Mouse (Mus musculus) embryonic facial prominence, embryonic 14.5 days (tissue): ENCODE results near the gene Tnnc2. TPM values are rescaled to one million over a fixed set of nuclear protein-coding genes. Genes with fewer than 3 reads are reported as not detected.

Source experiments
- ATAC-seq: fragments of 200-750 bp; cut with Nextera tagmentation; 2 replicates; pipeline ENCODE4 v1.8.0; 2017; ENCODE audit warnings: low read depth, moderate number of reproducible peaks, moderate TSS enrichment
- DNase-seq: peaks from one replicate; pipeline ENCODE4 v3.0.0-alpha.2; 2015; ENCODE audit warnings: low spot score
- H3K27ac ChIP-seq: fragments of 300-500 bp; sonication (generic); replicated peaks from 2 replicates; pipeline ENCODE4 v1.5.1; 2014; ENCODE audit warnings: low read depth, mild to moderate bottlenecking, low read length, moderate library complexity
- H3K27me3 ChIP-seq: fragments of 300-500 bp; sonication (generic); replicated peaks from 2 replicates; pipeline ENCODE4 v1.6.1; 2014; ENCODE audit warnings: low read length; ENCODE audit not compliant: control insufficient read depth, insufficient read depth
- H3K36me3 ChIP-seq: fragments of 300-500 bp; sonication (generic); 2 replicates; pipeline ENCODE4 v1.6.1; 2014; ENCODE audit warnings: low read length, mixed read lengths; ENCODE audit not compliant: control insufficient read depth, insufficient read depth
- H3K4me1 ChIP-seq: fragments of 300-500 bp; sonication (generic); 2 replicates; pipeline ENCODE4 v1.6.1; 2014; ENCODE audit warnings: antibody characterized with exemption, low read length; ENCODE audit not compliant: control insufficient read depth, insufficient read depth
- H3K4me2 ChIP-seq: fragments of 300-500 bp; sonication (generic); 2 replicates; pipeline ENCODE4 v1.6.1; 2014; ENCODE audit warnings: low read depth, mild to moderate bottlenecking, low read length, moderate library complexity, mixed read lengths
- H3K4me3 ChIP-seq: fragments of 300-500 bp; sonication (generic); 2 replicates; pipeline ENCODE4 v1.5.1; 2014; ENCODE audit warnings: low read depth, mild to moderate bottlenecking, low read length
- H3K9ac ChIP-seq: fragments of 300-500 bp; sonication (generic); 2 replicates; pipeline ENCODE4 v1.6.1; 2014; ENCODE audit warnings: low read depth, mild to moderate bottlenecking, low read length, moderate library complexity, mixed read lengths
- H3K9me3 ChIP-seq: fragments of 300-500 bp; sonication (generic); 2 replicates; pipeline ENCODE4 v1.6.1; 2016; ENCODE audit warnings: low read length; ENCODE audit not compliant: control insufficient read depth
- whole genome bisulfite sequencing: fragments of 180-500 bp; shearing (Covaris S2); extraction: QIAGEN DNeasy Blood & Tissue Kit; methylation state at CpG from one replicate; pipeline ENCODE4 v1.1.7; 2014; 5-methylcytosine and 5-hydroxymethylcytosine counted together
- polyA plus RNA-seq: library from polyadenylated mRNA; unstranded; fragments of >200 nt; fragmentation: Nextera tagmentation; extraction: Ambion mirVana; gene quantifications from 2 replicates; pipeline ENCODE4 v1.2.1, GENCODE M21; 2014

Tnnc2 gene
- polyA plus RNA-seq, 1 experiment from 2014 or later, result 1,279 TPM

- Histone ChIP-seq H3K4me2 (no peak overlapping the region), H3K4me1 (peaks cover 11% of the 10 kb centered on the region), H3K36me3 (peaks cover 60% of the 10 kb centered on the region), H3K27me3 (no peaks in the 10 kb centered on the region), H3K4me3 (no peak overlapping the region), H3K9ac (no peak overlapping the region), H3K9me3 (no peaks in the 10 kb centered on the region), H3K27ac (no peak overlapping the region)
- 89% methylated on average over 6 of the region's 6 CpGs for WGBS
- DNase-seq (no peak), ATAC-seq (no peak)
These were observed 30.8 kb downstream of the Tnnc2 start for GRCm38 (mm10) chr2:164748991-164749390.

GRCm38 (mm10) chr2:164748191-164748590, 31.6 kb downstream of the Tnnc2 start:
- WGBS, result 81% methylated on average over 4 of the region's 4 CpGs
- no peak overlapping the region for H3K4me2 ChIP-seq
- no peaks in the 10 kb centered on the region for H3K27me3 ChIP-seq
- ATAC-seq, result no peak
- H3K9me3 ChIP-seq, result no peaks in the 10 kb centered on the region
- H3K4me1 ChIP-seq, result peaks cover 11% of the 10 kb centered on the region
- no peak overlapping the region for H3K9ac ChIP-seq
- no peak overlapping the region for H3K27ac ChIP-seq
- peaks cover 52% of the 10 kb centered on the region for H3K36me3 ChIP-seq
- DNase-seq, result no peak
- no peak overlapping the region for H3K4me3 ChIP-seq

- peak overlapping the region; percentile 93 for H3K9ac ChIP-seq
- no peaks in the 10 kb centered on the region for H3K27me3 ChIP-seq
- WGBS, result 47% methylated on average over 8 of the region's 8 CpGs
- DNase-seq (no peak), ATAC-seq (no peak)
- H3K4me1 ChIP-seq, result peaks cover 11% of the 10 kb centered on the region
- H3K27ac ChIP-seq, result no peak overlapping the region
- H3K4me2 ChIP-seq, result peak overlapping the region; percentile 75
- peak overlapping the region; percentile 90 for H3K4me3 ChIP-seq
- peaks cover 39% of the 10 kb centered on the region for H3K36me3 ChIP-seq
- no peaks in the 10 kb centered on the region for H3K9me3 ChIP-seq
These were observed 33.1 kb downstream of the Tnnc2 start for GRCm38 (mm10) chr2:164746693-164747092.

GRCm38 (mm10) chr2:164745843-164746479, 33.8 kb downstream of the Tnnc2 start, which contains the start of the genes Wfdc3 and Dnttip1:
Wfdc3 (minus strand) TSS chr2:164745931.
Dnttip1 (plus strand) TSS chr2:164745983.
- H3K9me3 ChIP-seq, result no peaks in the 10 kb centered on the region
- H3K27me3 ChIP-seq, result no peaks in the 10 kb centered on the region
- H3K9ac ChIP-seq, result peak within 1 kb of the TSS; percentile 93
- WGBS, result 0% methylated on average over 31 of the region's 70 CpGs
- H3K4me3 ChIP-seq, result peak within 1 kb of the TSS; percentile 90
- ATAC-seq (peak; percentile 93), DNase-seq (peak; percentile 94)
- peak within 1 kb of the TSS; percentile 75 for H3K4me2 ChIP-seq
- peaks cover 33% of the 10 kb centered on the region for H3K36me3 ChIP-seq
- peak within 1 kb of the TSS; percentile 74 for H3K27ac ChIP-seq
- H3K4me1 ChIP-seq, result peaks cover 11% of the 10 kb centered on the region

- H3K4me2 ChIP-seq, result peak overlapping the region; percentile 75
- peak overlapping the region; percentile 93 for H3K9ac ChIP-seq
- no peak for DNase-seq
- no peaks in the 10 kb centered on the region for H3K9me3 ChIP-seq
- peaks cover 24% of the 10 kb centered on the region for H3K36me3 ChIP-seq
- H3K4me3 ChIP-seq, result peak overlapping the region; percentile 90
- H3K27me3 ChIP-seq, result no peaks in the 10 kb centered on the region
- no peak overlapping the region for H3K27ac ChIP-seq
- peaks cover 11% of the 10 kb centered on the region for H3K4me1 ChIP-seq
- no peak for ATAC-seq
- 74% methylated on average over 13 of the region's 13 CpGs for WGBS
These were observed 34.8 kb downstream of the Tnnc2 start for GRCm38 (mm10) chr2:164744987-164745386.

GRCm38 (mm10) chr2:164739876-164740275, 39.9 kb downstream of the Tnnc2 start:
- WGBS, result 33% methylated on average over 7 of the region's 7 CpGs
- ATAC-seq, result no peak
- Histone ChIP-seq H3K9me3 (no peaks in the 10 kb centered on the region), H3K4me3 (no peak overlapping the region), H3K4me1 (no peaks in the 10 kb centered on the region), H3K9ac (no peak overlapping the region), H3K4me2 (no peak overlapping the region), H3K27ac (no peak overlapping the region), H3K36me3 (no peaks in the 10 kb centered on the region), H3K27me3 (no peaks in the 10 kb centered on the region)
- no peak for DNase-seq

- no peak overlapping the region for H3K4me3 ChIP-seq
- ATAC-seq (0 out of 2 replicates have a peak, but pooled peaks have one; percentile 26), DNase-seq (no peak)
- H3K27ac ChIP-seq, result no peak overlapping the region
- no peaks in the 10 kb centered on the region for H3K36me3 ChIP-seq
- no peak overlapping the region for H3K9ac ChIP-seq
- 57% methylated on average over 3 of the region's 3 CpGs for WGBS
- no peaks in the 10 kb centered on the region for H3K9me3 ChIP-seq
- no peaks in the 10 kb centered on the region for H3K4me1 ChIP-seq
- H3K27me3 ChIP-seq, result no peaks in the 10 kb centered on the region
- no peak overlapping the region for H3K4me2 ChIP-seq
These were observed 42.2 kb downstream of the Tnnc2 start for GRCm38 (mm10) chr2:164737377-164738090.

- H3K9ac ChIP-seq, result no peak overlapping the region
- H3K4me3 ChIP-seq, result no peak overlapping the region
- WGBS, result 84% methylated on average over 5 of the region's 5 CpGs
- H3K27me3 ChIP-seq, result no peaks in the 10 kb centered on the region
- no peaks in the 10 kb centered on the region for H3K36me3 ChIP-seq
- no peaks in the 10 kb centered on the region for H3K4me1 ChIP-seq
- ATAC-seq (no peak), DNase-seq (no peak)
- H3K4me2 ChIP-seq, result no peak overlapping the region
- H3K9me3 ChIP-seq, result no peaks in the 10 kb centered on the region
- H3K27ac ChIP-seq, result no peak overlapping the region
These were observed 44.3 kb downstream of the Tnnc2 start for GRCm38 (mm10) chr2:164735446-164735845.
